Mouse (Mus musculus): ENCODE measurements at regions not wholly inside any gene's neighbourhood (a gene's known extent, or its start where the extent isn't known, plus 50 kb on each side); places are given as distances from the start of the nearest gene placed in this dataset.

DNA sequence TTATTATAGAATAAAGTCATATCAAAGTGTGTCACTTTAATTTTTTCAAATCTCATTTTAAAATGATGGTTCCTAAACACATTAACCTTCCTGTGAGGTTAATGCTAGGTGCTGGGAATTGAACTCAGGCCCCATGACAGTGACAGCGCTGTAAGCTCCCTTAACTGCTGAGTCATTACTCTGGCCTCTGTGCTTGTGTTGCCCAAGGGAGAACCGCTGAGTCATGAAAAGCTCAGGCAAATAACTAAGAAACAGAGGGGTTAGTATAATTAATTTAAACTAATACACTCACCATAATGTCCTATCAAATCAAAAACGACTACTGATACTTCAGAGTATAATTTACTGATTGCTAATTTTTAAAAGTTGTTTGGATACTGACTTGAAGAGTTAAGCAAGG is 281.7 kb upstream of the Ndst3 start:
- H3K4me2 ChIP-seq (replicated peaks), result no peak overlapping the region
- H3K27me3 ChIP-seq, result no peaks in the 10 kb centered on the region
- no peak overlapping the region for H3K4me3 ChIP-seq
- ATAC-seq (ENCODE audit: low FRiP score, low read depth), result no peak
- no peaks in the 10 kb centered on the region for H3K9me3 ChIP-seq
- no peak overlapping the region for H3K9ac ChIP-seq
- H3K36me3 ChIP-seq, result no peaks in the 10 kb centered on the region
- H3K27ac ChIP-seq, result no peak overlapping the region
- WGBS, result 76% methylated on average over 3 of the region's 3 CpGs
- H3K4me1 ChIP-seq, result no peaks in the 10 kb centered on the region

GRCm38 (mm10) chr3:123973806-123974576 is 283.3 kb upstream of the Ndst3 start:
- Histone ChIP-seq H3K36me3 (no peaks in the 10 kb centered on the region), H3K27ac (no peak overlapping the region), H3K4me1 (no peaks in the 10 kb centered on the region), H3K27me3 (no peaks in the 10 kb centered on the region), H3K9me3 (no peaks in the 10 kb centered on the region), H3K4me3 (no peak overlapping the region), H3K9ac (no peak overlapping the region), H3K4me2 (replicated peaks) (no peak overlapping the region)
- 75% methylated on average over 16 of the region's 16 CpGs for WGBS
- ATAC-seq (ENCODE audit: low FRiP score, low read depth), result no peak

DNA sequence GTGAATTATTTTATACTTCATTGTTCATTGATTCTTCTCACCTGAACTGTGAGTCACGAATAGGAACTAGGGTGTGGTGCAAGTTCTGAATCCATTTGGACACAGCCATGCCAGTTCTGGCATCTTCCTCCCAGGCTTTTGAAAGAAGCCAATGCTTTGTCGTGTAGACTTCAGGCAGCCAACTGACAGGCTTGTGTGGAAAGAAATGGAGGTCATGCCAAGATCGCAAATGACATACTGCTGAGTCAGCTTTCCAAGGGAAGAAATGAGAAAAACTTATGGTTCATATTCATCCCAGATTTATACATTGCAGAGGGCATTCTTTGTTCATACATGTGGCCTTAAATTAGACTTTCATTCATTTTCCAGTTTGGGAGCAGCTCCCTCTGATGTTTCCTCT is 285.8 kb upstream of the Ndst3 start:
- Histone ChIP-seq H3K27me3 (no peaks in the 10 kb centered on the region), H3K4me2 (replicated peaks) (no peak overlapping the region), H3K9ac (no peak overlapping the region), H3K9me3 (no peaks in the 10 kb centered on the region), H3K4me1 (no peaks in the 10 kb centered on the region), H3K27ac (no peak overlapping the region), H3K36me3 (no peaks in the 10 kb centered on the region), H3K4me3 (no peak overlapping the region)
- WGBS, result 82% methylated on average over 3 of the region's 3 CpGs
- no peak for ATAC-seq (ENCODE audit: low FRiP score, low read depth)

GRCm38 (mm10) chr3:123977168-123977567 is 286.5 kb upstream of the Ndst3 start:
- Histone ChIP-seq H3K4me1 (no peaks in the 10 kb centered on the region), H3K27me3 (no peaks in the 10 kb centered on the region), H3K4me3 (no peak overlapping the region), H3K27ac (no peak overlapping the region), H3K9me3 (no peaks in the 10 kb centered on the region), H3K4me2 (replicated peaks) (no peak overlapping the region), H3K9ac (no peak overlapping the region), H3K36me3 (no peaks in the 10 kb centered on the region)
- 74% methylated on average over 4 of the region's 4 CpGs for WGBS
- no peak for ATAC-seq (ENCODE audit: low FRiP score, low read depth)

GRCm38 (mm10) chr3:123983045-123983444 is 292.4 kb upstream of the Ndst3 start:
- H3K27ac ChIP-seq, result no peak overlapping the region
- H3K9ac ChIP-seq, result no peak overlapping the region
- H3K36me3 ChIP-seq, result no peaks in the 10 kb centered on the region
- no peak overlapping the region for H3K4me2 ChIP-seq (replicated peaks)
- no peaks in the 10 kb centered on the region for H3K27me3 ChIP-seq
- no peak overlapping the region for H3K4me3 ChIP-seq
- no peaks in the 10 kb centered on the region for H3K4me1 ChIP-seq
- H3K9me3 ChIP-seq, result no peaks in the 10 kb centered on the region
- no peak for ATAC-seq (ENCODE audit: low FRiP score, low read depth)

DNA sequence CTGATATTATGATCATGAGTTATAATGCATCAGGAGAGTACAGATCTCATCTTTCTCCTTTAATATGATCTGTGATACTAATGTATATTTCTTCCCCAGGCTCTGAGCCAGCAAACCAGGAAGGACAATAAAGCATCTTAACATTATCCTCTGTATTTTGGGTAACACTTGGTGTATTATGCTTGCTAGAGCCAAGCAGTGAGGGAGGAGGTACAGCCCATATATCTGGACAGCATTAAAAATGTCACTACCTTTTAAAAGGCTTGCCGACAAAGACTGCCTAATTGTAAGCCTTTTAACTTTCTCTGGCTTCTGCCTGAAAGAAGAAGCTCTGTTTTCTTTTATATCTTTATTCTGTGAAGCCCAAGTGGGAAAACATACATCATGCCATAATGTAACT is 292.9 kb upstream of the Ndst3 start:
- Histone ChIP-seq H3K9ac (no peak overlapping the region), H3K27ac (no peak overlapping the region), H3K36me3 (no peaks in the 10 kb centered on the region), H3K4me3 (no peak overlapping the region), H3K27me3 (no peaks in the 10 kb centered on the region), H3K4me1 (no peaks in the 10 kb centered on the region), H3K4me2 (replicated peaks) (no peak overlapping the region), H3K9me3 (no peaks in the 10 kb centered on the region)
- ATAC-seq (ENCODE audit: low FRiP score, low read depth), result no peak
- WGBS, result 8% methylated on average over 1 of the region's 1 CpGs

- WGBS, result 51% methylated on average over 1 of the region's 1 CpGs
- ATAC-seq (ENCODE audit: low FRiP score, low read depth), result no peak
Measured at GRCm38 (mm10) chr3:123984028-123984427, 293.4 kb upstream of the Ndst3 start.

DNA sequence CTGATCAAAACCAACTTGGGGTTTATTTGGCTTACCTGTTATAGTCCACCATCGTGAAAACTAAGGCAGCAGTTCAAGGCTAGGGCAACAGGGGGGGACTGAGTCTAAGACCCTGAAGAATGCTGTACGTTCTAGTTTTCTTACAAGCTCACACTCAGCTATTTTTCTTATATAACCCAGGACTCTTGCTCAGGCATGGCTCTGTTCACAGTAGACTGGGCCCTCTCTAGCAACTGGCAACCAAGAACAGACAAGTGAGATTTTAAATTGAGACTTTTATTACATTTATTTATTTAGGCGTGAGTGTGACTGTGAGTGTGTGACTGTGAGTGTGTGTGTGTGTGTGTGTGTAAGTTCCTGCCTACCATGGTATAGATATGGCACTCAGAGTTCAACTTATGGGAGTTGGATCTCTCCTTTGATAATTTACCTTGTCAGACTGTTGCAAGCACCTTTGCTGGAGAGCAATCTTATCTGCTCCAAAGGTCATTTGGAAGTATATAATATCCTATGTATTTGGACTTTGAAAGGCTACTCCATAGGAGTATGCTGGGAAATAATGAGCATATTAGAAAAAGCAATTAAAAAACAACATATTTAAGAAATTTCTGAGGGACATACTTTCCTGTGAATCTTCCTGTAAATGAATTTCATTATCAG is 309.4 kb upstream of the Ndst3 start:
- Histone ChIP-seq H3K36me3 (no peaks in the 10 kb centered on the region), H3K4me2 (replicated peaks) (no peak overlapping the region), H3K4me3 (no peak overlapping the region), H3K4me1 (no peaks in the 10 kb centered on the region), H3K9me3 (no peaks in the 10 kb centered on the region), H3K9ac (no peak overlapping the region), H3K27ac (no peak overlapping the region), H3K27me3 (no peaks in the 10 kb centered on the region)
- 72% methylated on average over 3 of the region's 3 CpGs for WGBS
- ATAC-seq (ENCODE audit: low FRiP score, low read depth), result no peak

More at GRCm38 (mm10) chr3:123984028-123984427, 293.4 kb upstream of the Ndst3 start:
- H3K36me3 ChIP-seq, result no peaks in the 10 kb centered on the region
- H3K27ac ChIP-seq, result no peak overlapping the region
- no peak overlapping the region for H3K4me3 ChIP-seq
- no peaks in the 10 kb centered on the region for H3K4me1 ChIP-seq
- H3K9me3 ChIP-seq, result no peaks in the 10 kb centered on the region
- no peak overlapping the region for H3K4me2 ChIP-seq (replicated peaks)
- no peak overlapping the region for H3K9ac ChIP-seq
- no peaks in the 10 kb centered on the region for H3K27me3 ChIP-seq

DNA sequence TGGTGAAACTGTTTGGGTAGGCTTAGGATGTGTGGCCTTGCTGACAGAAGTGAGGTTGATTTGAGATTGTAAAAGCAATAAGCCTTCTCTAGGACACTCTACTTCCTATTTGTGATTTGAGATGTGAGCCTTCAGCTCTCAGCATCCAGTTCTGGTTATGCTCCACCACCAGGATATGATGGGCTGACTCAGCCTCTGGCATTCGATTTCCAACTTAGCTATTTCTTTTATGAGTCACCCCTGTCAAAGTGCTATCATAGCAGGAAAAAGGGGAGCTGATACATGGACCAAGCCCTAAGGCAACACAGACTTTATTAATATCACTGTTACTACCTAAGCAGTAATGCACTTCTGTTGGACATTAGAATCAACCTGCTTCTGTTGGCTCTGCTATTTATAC is 310.2 kb upstream of the Ndst3 start:
- Histone ChIP-seq H3K9ac (no peak overlapping the region), H3K4me3 (no peak overlapping the region), H3K36me3 (no peaks in the 10 kb centered on the region), H3K27ac (no peak overlapping the region), H3K27me3 (no peaks in the 10 kb centered on the region), H3K9me3 (no peaks in the 10 kb centered on the region), H3K4me1 (no peaks in the 10 kb centered on the region), H3K4me2 (replicated peaks) (no peak overlapping the region)
- ATAC-seq (ENCODE audit: low FRiP score, low read depth), result no peak
- WGBS, result 74% methylated on average over 1 of the region's 1 CpGs

DNA sequence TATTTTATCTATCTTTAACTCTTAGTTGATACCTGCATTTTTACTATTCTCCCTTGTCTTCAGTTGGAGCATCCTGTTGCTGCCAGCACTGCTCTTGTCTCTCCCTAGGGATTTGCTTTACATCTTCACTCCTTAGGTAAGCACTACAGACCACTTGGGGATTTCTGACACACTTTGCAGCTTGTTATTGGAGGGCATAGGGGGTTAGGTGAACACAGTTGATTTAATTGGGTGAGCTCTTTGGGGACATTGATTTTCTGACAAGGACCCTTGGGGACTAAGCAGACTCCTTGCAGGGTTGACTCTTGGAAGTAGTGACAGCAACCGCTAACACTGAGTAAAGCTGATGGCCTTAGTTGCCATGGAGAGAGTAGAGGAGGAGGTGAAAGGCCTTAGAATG is 309.0 kb upstream of the Tram1l1 start:
- no peaks in the 10 kb centered on the region for H3K27me3 ChIP-seq
- H3K4me3 ChIP-seq, result no peak overlapping the region
- no peak overlapping the region for H3K27ac ChIP-seq
- no peak overlapping the region for H3K9ac ChIP-seq
- no peaks in the 10 kb centered on the region for H3K4me1 ChIP-seq
- H3K4me2 ChIP-seq (replicated peaks), result no peak overlapping the region
- H3K36me3 ChIP-seq, result no peaks in the 10 kb centered on the region
- ATAC-seq (ENCODE audit: low FRiP score, low read depth), result no peak
- WGBS, result 77% methylated on average over 1 of the region's 1 CpGs
- no peaks in the 10 kb centered on the region for H3K9me3 ChIP-seq

- ATAC-seq (ENCODE audit: low FRiP score, low read depth), result no peak
- H3K4me1 ChIP-seq, result no peaks in the 10 kb centered on the region
- no peak overlapping the region for H3K27ac ChIP-seq
Measured at GRCm38 (mm10) chr3:124018618-124019017, 302.0 kb upstream of the Tram1l1 start.

GRCm38 (mm10) chr3:124026188-124026587 is 294.5 kb upstream of the Tram1l1 start:
- ATAC-seq (ENCODE audit: low FRiP score, low read depth), result no peak
- Histone ChIP-seq H3K9ac (no peak overlapping the region), H3K4me2 (replicated peaks) (no peak overlapping the region), H3K9me3 (no peaks in the 10 kb centered on the region), H3K27me3 (no peaks in the 10 kb centered on the region), H3K27ac (no peak overlapping the region), H3K4me1 (no peaks in the 10 kb centered on the region), H3K36me3 (no peaks in the 10 kb centered on the region), H3K4me3 (no peak overlapping the region)
- 88% methylated on average over 4 of the region's 4 CpGs for WGBS

More at GRCm38 (mm10) chr3:124018618-124019017, 302.0 kb upstream of the Tram1l1 start:
- WGBS, result 86% methylated on average over 1 of the region's 1 CpGs
- Histone ChIP-seq H3K9ac (no peak overlapping the region), H3K9me3 (no peaks in the 10 kb centered on the region), H3K36me3 (no peaks in the 10 kb centered on the region), H3K4me3 (no peak overlapping the region), H3K4me2 (replicated peaks) (no peak overlapping the region), H3K27me3 (no peaks in the 10 kb centered on the region)

GRCm38 (mm10) chr3:124067061-124067460 is 253.6 kb upstream of the Tram1l1 start:
- no peaks in the 10 kb centered on the region for H3K9me3 ChIP-seq
- no peaks in the 10 kb centered on the region for H3K27me3 ChIP-seq
- WGBS, result 65% methylated on average over 3 of the region's 3 CpGs

More at GRCm38 (mm10) chr3:124067061-124067460, 253.6 kb upstream of the Tram1l1 start:
- Histone ChIP-seq H3K4me2 (replicated peaks) (no peak overlapping the region), H3K9ac (no peak overlapping the region), H3K36me3 (no peaks in the 10 kb centered on the region), H3K27ac (no peak overlapping the region), H3K4me1 (no peaks in the 10 kb centered on the region), H3K4me3 (no peak overlapping the region)
- ATAC-seq (ENCODE audit: low FRiP score, low read depth), result no peak

Measured in limb, embryonic 13.5 days (tissue).